Mouse (Mus musculus) brain, embryonic 14.5 days (tissue): Measurements from ENCODE around the gene Ryk. TPM values are rescaled to one million over a fixed set of nuclear protein-coding genes. Genes with fewer than 3 reads are reported as not detected.

Source experiments
- DNase-seq: peaks from one replicate; pipeline ENCODE4 v3.0.0-alpha.2; 2011; ENCODE audit warnings: low read depth
- CTCF ChIP-seq: fragments of 200-500 bp; IDR thresholded peaks from 2 replicates; pipeline ENCODE4 v1.5.1; 2012; ENCODE audit warnings: inconsistent platforms, mild to moderate bottlenecking, moderate library complexity, borderline replicate concordance; ENCODE audit not compliant: insufficient read depth, insufficient read length; ENCODE audit errors: extremely low read depth
- POLR2A ChIP-seq: fragments of 200-500 bp; IDR thresholded peaks from 2 replicates; pipeline ENCODE4 v1.6.1; 2012; ENCODE audit warnings: mild to moderate bottlenecking, inconsistent platforms, borderline replicate concordance; ENCODE audit not compliant: poor library complexity, insufficient read depth, insufficient read length, severe bottlenecking; ENCODE audit errors: extremely low read depth
- polyA plus RNA-seq: library from polyadenylated mRNA; depleted of rRNA; stranded (reverse); fragments of >200 nt; gene quantifications from 2 replicates; pipeline ENCODE4 v1.2.3, GENCODE M21; 2012

Ryk gene
- polyA plus RNA-seq, 1 experiment: 53.0 TPM

DNA sequence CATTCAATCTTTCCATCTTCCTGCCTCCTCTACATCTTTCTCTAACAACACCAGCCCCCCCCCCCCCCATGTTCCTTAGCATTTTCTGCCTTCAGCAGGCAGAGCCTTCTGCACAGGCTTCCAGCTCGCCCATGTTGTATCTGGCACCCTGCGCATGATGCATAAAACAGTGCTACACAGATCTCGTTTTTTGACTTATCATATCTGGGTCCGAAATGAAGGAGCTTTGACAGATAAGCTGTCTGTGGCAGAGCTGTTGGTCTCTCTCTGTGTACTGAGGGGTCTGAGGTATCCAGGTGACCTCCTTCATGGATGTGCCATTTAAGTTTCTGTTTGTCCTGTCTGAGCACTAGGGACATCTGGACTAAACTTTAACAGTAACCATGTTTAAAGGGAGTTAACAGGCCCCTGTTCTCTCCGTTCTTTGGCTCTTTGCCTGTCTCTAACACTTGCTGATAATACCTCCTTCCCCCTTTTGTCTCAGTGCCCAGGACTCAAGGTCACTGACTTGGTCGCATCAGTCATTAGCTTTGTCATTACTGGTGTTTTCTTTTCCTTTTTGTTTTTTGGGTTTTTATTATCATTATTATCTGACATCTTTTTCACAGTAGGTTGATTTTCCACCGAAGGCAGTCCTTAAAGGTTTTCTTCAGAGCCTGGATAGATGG, 26.2 kb downstream of the Ryk start:
- no peak for DNase-seq
- TF ChIP-seq POLR2A (no peak), CTCF (no peak)

DNA sequence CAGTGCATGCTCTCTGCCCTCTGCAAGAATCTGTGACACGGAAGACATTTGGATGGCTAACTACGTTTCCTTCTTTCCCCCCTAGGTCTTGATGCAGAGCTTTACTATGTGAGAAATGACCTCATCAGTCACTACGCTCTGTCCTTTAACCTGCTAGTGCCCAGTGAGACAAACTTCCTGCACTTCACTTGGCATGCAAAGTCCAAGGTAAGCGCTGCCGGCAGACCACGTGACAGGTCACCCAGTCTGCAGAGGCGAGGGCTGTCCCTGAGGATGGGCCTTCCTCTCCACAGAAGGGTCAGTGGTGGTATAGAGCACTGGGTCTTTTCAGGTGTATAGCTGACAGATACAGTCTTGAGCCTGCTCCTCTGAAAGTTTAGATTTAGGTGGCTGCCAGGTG, 27.1 kb downstream of the Ryk start:
- no peak for DNase-seq
- TF ChIP-seq CTCF (no peak), POLR2A (no peak)

DNA sequence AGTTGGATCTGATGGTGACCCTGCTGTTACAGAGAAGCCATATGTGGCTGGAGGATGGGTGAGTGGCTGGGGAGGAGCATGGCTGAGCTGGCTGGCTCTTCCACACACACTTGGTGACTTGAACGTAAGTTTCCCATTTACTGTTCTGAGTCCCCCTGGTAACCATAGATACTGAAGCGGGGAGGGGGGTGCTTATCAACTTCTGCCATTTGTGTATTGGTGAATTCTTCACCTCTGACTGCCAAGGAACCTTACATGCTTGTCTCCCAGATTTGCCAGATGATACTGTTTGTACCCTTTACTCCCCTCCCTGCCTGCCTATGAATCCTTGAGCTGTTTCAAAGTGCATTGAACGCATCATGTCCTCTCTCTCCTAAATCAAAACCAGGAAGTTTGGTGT, 27.5 kb downstream of the Ryk start:
- no peak for DNase-seq
- TF ChIP-seq CTCF (no peak), POLR2A (no peak)

DNA sequence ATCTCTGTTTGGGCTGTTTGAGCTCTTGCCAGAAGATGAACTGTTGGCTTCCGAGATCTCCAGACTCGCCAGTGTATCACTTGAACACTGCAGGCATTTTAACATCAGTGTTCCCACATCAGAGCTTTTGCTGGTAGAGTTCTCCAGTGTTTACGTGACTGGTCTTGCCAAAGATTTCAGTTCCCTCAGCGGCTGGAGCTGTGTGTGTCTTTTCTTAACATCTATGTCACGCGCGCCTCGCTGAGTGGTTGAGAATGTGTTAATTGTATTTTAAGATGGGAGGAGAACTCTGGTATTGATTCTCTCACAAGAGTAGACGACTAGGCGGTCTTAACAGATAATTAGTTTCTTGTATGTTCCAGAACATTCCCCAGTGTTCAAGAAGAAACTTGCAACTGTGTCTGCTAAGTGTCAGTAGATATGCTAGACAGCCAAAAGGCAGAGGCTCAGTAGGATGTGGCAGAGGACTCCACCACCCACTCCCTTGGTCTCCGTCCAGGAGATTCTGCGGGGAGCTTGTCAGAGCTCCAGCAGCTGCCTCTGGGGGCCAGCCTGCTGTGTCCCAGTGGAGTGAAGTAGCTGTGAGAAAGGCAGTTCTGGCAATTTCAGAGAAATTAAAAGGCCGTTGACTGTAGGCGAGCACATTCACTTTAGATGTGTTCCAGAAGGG, 29.3 kb downstream of the Ryk start:
- DNase-seq: peak; percentile 79
- TF ChIP-seq POLR2A (no peak), CTCF (no peak)

DNA sequence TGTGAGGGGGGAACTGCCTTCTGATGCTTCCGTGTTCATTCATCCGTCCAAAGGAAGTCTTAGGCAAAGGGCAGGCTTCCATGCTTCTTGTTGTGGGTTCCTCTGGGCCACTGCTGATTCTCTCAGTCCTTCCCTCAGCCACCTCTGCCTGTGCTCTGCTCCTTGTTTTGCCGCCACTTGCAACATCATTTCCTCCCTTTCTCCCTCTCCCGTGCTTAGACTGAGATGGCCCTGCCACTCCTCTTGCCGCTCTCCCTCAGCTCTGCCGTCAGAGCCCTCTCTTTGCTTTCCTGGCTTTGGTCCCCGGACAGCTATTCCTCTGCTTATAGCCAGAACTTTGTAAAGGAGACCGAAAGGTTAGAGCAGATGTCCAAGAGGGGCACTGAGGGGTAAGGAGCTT, 30.2 kb downstream of the Ryk start:
- no peak for DNase-seq
- TF ChIP-seq CTCF (no peak), POLR2A (no peak)

DNA sequence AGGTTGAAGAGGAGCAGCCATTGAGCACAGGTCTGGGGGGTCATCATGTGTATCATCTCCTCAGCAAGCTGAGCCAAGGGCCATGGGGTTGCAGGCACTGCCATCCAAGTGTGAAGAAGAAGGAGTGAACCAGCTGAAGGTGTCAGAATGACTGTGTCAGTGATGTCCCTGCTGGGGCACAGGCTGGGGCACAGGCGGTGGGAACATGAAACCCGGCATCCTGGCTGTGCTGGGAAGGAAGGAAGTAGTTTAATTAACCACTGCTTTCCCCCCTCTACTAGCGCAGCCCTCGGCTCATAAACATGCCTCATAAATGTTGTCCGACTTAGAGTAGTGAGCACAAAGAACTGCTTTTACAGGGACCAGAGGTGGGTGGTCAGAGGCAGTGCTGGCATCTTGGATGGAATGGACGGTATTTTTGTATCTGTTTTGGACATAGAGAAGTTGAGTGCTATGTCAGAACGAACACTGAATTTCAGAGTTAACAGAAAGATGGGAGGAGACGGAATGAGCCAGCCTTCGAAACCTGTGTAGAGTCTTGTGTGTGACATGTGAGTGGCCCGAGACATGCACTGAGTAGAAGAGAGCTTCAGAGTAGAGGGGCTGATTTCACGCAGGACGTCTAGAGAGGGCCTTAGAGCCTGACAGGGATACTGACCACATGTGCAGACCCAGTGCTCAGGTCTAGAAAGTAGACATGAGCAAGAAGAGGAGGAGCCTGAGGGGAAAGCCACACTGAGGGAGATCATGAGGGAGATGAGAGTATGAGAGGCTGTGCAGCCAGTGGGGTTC, 31.4 kb downstream of the Ryk start:
- TF ChIP-seq CTCF (no peak), POLR2A (no peak)
- no peak for DNase-seq

DNA sequence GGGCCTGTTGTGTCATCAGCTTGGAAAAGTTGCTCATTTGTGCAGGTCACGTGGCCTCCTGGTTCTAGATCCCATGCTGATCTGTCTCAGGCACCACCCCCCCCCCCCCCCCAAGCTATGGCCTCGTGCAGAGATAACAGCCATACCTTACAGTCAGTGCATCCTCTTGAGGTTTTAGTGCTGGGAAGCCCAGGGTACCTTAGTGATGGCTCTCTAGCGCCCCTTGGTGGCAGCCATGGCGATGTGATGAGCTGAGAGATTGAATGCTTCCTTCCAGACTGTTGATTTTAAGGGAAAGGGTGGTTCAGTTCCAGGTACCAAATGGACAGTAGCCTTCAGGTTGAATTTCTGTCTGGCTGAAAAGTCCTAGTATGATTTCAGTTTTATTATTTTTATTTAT, 32.2 kb downstream of the Ryk start:
- peak; percentile 88 for TF ChIP-seq CTCF
- no peak for TF ChIP-seq POLR2A
- DNase-seq: peak; percentile 85

DNA sequence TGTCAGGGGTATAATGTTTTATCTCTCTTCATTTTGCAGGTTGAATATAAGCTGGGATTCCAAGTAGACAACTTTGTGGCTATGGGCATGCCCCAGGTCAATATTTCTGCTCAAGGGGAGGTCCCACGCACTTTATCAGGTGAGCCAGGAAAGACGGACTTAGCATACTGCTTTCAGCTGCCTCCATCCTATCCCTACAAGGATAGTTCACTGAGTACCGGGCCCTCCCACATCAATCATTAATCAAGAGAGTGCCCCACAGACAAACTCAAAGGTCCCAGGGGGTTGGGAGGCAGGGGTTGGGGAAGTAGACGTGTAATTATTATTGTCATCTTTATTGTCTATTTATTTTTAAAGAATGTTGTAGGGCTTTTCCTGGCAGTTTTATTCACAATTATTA, 32.8 kb downstream of the Ryk start:
- DNase-seq: no peak

DNA sequence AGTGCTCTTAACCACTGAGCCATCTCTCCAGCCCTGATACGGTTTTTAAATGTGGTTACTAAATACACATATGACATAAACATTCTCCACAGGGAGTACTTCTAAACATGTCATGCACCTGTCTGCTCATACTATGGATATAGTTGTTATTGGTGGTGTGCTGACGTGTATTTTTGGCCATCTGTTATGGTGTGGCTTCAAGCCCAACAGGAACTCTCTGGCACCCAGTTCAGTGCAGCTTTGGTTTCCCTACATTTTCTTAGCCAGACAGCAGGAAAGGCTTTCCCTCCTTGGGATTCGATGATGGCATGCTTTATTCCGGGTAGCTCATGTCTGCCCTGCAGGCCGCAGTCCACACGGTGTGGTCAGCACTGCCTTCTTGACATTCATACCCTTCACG, 33.7 kb downstream of the Ryk start:
- no peak for DNase-seq
- no peak for TF ChIP-seq POLR2A
- no peak for TF ChIP-seq CTCF

More for the DNA sequence above, 32.8 kb downstream of the Ryk start:
- no peak for TF ChIP-seq POLR2A
- no peak for TF ChIP-seq CTCF

DNA sequence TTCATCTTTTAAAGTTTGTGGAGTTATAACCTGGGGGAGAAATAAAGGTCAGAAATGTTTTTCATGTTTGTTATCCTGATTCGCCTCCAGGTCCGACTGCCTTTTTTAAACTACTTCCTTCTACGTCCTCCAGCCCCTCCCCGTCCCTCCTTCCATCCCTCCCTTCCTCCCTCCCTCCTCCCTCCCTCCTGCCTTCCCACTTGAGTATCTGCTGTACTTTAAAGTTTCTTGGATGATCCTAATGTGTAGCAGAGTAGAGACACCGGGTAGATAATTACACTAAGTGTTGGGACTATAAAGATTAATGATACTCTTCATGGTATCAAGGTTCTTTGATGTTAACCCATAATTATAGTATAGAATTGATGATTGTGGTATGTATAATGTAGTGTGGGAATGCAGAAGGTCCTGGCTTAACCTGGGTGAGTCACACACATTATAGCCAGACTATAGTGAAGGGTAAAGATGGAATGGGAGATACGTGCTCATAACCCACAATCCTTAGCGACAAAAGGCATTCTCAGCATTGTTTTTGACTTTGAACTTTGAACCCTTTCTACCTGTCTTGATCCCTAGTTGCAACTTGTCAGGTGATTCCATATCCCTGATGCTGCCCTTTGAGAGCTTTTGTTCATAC, 41.5 kb downstream of the Ryk start:
- TF ChIP-seq POLR2A (no peak), CTCF (no peak)
- no peak for DNase-seq

DNA sequence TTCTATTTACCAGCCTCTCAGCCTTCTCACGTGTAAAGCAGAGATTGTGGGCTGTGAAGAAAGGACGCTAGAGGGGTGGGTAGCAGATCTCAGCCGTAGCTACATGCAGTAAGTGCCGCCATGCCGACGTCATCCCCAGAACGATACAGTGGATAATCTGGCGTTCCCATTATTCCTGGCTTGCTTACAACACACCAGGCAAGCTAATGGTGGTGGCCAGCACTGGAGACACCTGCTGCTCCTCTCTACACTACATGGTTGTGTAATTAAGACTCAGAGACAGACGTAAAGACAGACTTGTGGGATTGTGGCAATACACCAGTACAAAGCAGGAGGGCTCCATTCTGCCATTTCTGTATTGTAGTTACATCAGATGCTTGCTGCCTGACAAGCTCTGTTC, 43.2 kb downstream of the Ryk start:
- no peak for DNase-seq
- no peak for TF ChIP-seq POLR2A
- no peak for TF ChIP-seq CTCF
